Mouse (Mus musculus) cortical plate, adult 2 months (tissue): Measurements from ENCODE around the gene Wdpcp.

Experiments
- CTCF ChIP-seq: fragments of 200-500 bp; IDR thresholded peaks from 2 replicates; pipeline ENCODE4 v1.5.1; 2011; ENCODE audit warnings: mild to moderate bottlenecking, control low read depth, low read length; ENCODE audit not compliant: insufficient read depth; ENCODE audit errors: extremely low read depth
- POLR2A ChIP-seq: fragments of 200-500 bp; IDR thresholded peaks from 2 replicates; pipeline ENCODE4 v1.6.1; 2011; ENCODE audit warnings: mild to moderate bottlenecking, low read length, control low read depth; ENCODE audit not compliant: insufficient read depth; ENCODE audit errors: extremely low read depth

GRCm38 (mm10) chr11:21864000-21864399, 292.0 kb downstream of the Wdpcp start:
- no peak for TF ChIP-seq CTCF
- TF ChIP-seq POLR2A: no peak
